Mouse (Mus musculus): Measurements from ENCODE around the gene Plpp3. TPM values are rescaled to one million over a fixed set of nuclear protein-coding genes. Genes with fewer than 3 reads are reported as not detected.

The Plpp3 gene
- polyA plus RNA-seq (2015; fragmentation: Nextera tagmentation; extraction: Ambion mirVana), result 60.2 and 64.4 TPM in 2 replicates

DNA sequence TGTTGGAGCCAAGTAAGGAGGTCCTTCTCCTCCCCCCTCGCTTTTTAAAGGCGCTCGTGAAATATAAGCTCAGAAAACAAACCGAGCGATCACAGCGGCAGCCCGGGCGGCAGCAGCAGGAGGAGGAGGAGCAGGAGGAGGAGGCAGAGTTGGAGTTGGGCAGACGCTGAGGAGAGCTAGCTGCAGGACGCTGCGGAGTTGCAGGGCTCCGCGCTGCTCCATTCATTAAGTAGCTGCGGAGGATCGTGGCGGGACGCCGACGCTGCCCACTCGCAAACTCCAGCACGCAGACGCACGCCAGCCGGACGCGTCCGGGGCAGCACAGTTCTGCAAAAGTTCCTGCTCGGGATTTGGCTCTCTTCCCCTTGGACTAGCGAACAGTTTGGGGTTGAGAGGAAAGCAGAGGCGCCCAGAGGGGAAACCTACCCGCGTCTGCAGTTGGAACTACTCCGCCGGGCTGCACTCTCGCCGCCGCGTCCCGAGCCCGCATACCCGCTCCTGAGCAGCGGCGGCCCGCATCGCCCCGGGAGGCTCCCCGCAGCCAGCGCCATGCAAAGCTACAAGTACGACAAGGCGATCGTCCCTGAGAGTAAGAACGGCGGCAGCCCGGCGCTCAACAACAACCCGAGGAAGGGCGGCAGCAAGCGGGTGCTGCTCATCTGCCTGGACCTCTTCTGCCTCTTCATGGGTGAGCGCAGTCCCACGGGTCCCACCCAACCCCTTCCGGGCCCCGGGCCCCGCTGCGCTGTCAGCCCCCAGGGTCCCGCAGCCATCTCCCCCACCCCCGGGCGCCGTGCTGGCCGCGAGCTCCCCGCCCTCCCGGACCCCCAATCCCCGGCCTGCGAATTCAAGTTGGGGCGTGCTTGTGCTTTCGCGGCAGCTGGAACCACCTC is at the start of gene Plpp3:
Gene Plpp3, plus strand, starts transcription at position 72 of the 893 bp plus-strand sequence.
- WGBS, result under 1% methylated on average over 74 of the region's 77 CpGs
- Histone ChIP-seq H3K9ac (ENCODE audit: low read length) (peak within 1 kb of the TSS; percentile 91), H3K9me3 (ENCODE audit: control insufficient read depth, low read length) (no peaks in the 10 kb centered on the region), H3K27me3 (ENCODE audit: control insufficient read depth, insufficient read depth, low read length) (no peaks in the 10 kb centered on the region), H3K4me3 (ENCODE audit: low read depth, low read length) (peak within 1 kb of the TSS; percentile 88), H3K4me2 (replicated peaks; ENCODE audit: low read depth) (peak within 1 kb of the TSS; percentile 69), H3K36me3 (ENCODE audit: control insufficient read depth, insufficient read depth, low read length) (no peaks in the 10 kb centered on the region), H3K27ac (replicated peaks) (peak within 1 kb of the TSS; percentile 95), H3K4me1 (replicated peaks; ENCODE audit: control insufficient read depth, insufficient read depth) (no peaks in the 10 kb centered on the region)
- ATAC-seq (ENCODE audit: low FRiP score, low TSS enrichment) (peak; percentile 85), DNase-seq (ENCODE audit: low spot score) (peak; percentile 82)
- TF ChIP-seq EP300 (optimal IDR thresholded peaks at IDR 0.05), result no peak
- no peak for TF ChIP-seq CTCF (IDR thresholded peaks at IDR 0.05; ENCODE audit: low read depth)

- no peak overlapping the region; the same call in 1 of the 2 replicates for H3K4me3 ChIP-seq (ENCODE audit: low read depth, low read length)
- no peak overlapping the region for H3K27ac ChIP-seq (replicated peaks)
- H3K4me1 ChIP-seq (replicated peaks; ENCODE audit: control insufficient read depth, insufficient read depth), result 0 out of 2 replicates have a peak, but pooled peaks cover 3% of the 10 kb centered on the region
- no peak overlapping the region for H3K9ac ChIP-seq (ENCODE audit: low read length)
- TF ChIP-seq CTCF (IDR thresholded peaks at IDR 0.05; ENCODE audit: low read depth) (no peak), EP300 (optimal IDR thresholded peaks at IDR 0.05) (no peak)
- no peaks in the 10 kb centered on the region for H3K36me3 ChIP-seq (ENCODE audit: control insufficient read depth, insufficient read depth, low read length)
- H3K27me3 ChIP-seq (ENCODE audit: control insufficient read depth, insufficient read depth, low read length), result no peaks in the 10 kb centered on the region
- ATAC-seq (ENCODE audit: low FRiP score, low TSS enrichment) (no peak), DNase-seq (ENCODE audit: low spot score) (no peak)
- no peaks in the 10 kb centered on the region for H3K9me3 ChIP-seq (ENCODE audit: control insufficient read depth, low read length)
- 64% methylated on average over 12 of the region's 12 CpGs for WGBS
- peak overlapping the region; percentile 98; the same call in 1 of the 2 replicates for H3K4me2 ChIP-seq (replicated peaks; ENCODE audit: low read depth)
Measured at GRCm38 (mm10) chr4:105107943-105108640, 49.1 kb upstream of the Plpp3 start.

DNA sequence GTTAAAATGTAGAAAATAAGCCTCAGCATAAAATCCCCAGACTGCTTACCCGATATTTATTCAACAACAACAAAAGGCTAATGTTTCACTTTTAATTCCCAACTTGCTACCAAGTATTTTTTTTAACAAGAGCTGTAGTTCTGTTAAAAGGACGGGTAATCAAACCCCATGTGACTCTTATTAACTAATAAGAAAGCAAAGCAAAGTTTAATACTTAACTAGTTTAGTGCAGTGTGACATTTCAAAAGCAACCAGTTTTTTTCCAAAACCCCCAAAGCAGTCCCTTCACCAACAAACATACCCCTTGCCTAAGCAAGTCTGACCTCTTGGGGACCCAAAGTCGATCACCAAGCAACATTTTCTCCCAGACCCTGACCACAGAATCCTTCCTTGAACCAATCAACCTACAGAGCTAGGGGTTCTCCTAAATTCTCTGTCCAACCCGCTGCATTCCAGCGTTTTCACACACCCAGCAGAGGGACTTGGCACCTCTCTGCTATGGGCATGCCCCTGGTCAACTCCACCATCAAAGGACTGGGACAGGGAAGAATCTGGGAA is 48.4 kb upstream of the Plpp3 start:
- no peak for TF ChIP-seq CTCF (IDR thresholded peaks at IDR 0.05; ENCODE audit: low read depth)
- no peak for TF ChIP-seq EP300 (optimal IDR thresholded peaks at IDR 0.05)
- H3K9ac ChIP-seq (ENCODE audit: low read length), result peak overlapping the region; percentile 78
- H3K4me3 ChIP-seq (ENCODE audit: low read depth, low read length), result peak overlapping the region; percentile 75
- H3K9me3 ChIP-seq (ENCODE audit: control insufficient read depth, low read length), result no peaks in the 10 kb centered on the region
- DNase-seq (ENCODE audit: low spot score) (no peak), ATAC-seq (ENCODE audit: low FRiP score, low TSS enrichment) (no peak)
- no peaks in the 10 kb centered on the region for H3K27me3 ChIP-seq (ENCODE audit: control insufficient read depth, insufficient read depth, low read length)
- WGBS, result 22% methylated on average over 5 of the region's 5 CpGs
- no peaks in the 10 kb centered on the region for H3K36me3 ChIP-seq (ENCODE audit: control insufficient read depth, insufficient read depth, low read length)
- no peak overlapping the region; the same call in 1 of the 2 replicates for H3K27ac ChIP-seq (replicated peaks)
- H3K4me1 ChIP-seq (replicated peaks; ENCODE audit: control insufficient read depth, insufficient read depth), result 0 out of 2 replicates have a peak, but pooled peaks cover 3% of the 10 kb centered on the region
- H3K4me2 ChIP-seq (replicated peaks; ENCODE audit: low read depth), result peak overlapping the region; percentile 98

- Histone ChIP-seq H3K4me1 (replicated peaks; ENCODE audit: control insufficient read depth, insufficient read depth) (0 out of 2 replicates have a peak, but pooled peaks cover 3% of the 10 kb centered on the region), H3K36me3 (ENCODE audit: control insufficient read depth, insufficient read depth, low read length) (no peaks in the 10 kb centered on the region), H3K4me3 (ENCODE audit: low read depth, low read length) (peak within 1 kb of the TSS; percentile 75), H3K4me2 (replicated peaks; ENCODE audit: low read depth) (peak within 1 kb of the TSS; percentile 98), H3K9me3 (ENCODE audit: control insufficient read depth, low read length) (no peaks in the 10 kb centered on the region), H3K27me3 (ENCODE audit: control insufficient read depth, insufficient read depth, low read length) (no peaks in the 10 kb centered on the region), H3K9ac (ENCODE audit: low read length) (peak within 1 kb of the TSS; percentile 78), H3K27ac (replicated peaks) (peak within 1 kb of the TSS; percentile 73)
- under 1% methylated on average over 50 of the region's 80 CpGs for WGBS
- DNase-seq (ENCODE audit: low spot score) (peak; percentile 80), ATAC-seq (ENCODE audit: low FRiP score, low TSS enrichment) (peak; percentile 92)
- TF ChIP-seq EP300 (optimal IDR thresholded peaks at IDR 0.05), result no peak
Measured at GRCm38 (mm10) chr4:105109199-105109989, 47.8 kb upstream of the Plpp3 start, which contains the start of gene Prkaa2. Gene Prkaa2 (minus strand): TSS chr4:105109890.
